Mouse (Mus musculus): ENCODE measurements around the gene Anxa1.

Gene Anxa1

GRCm38 (mm10) chr19:20390455-20390994 lies at the start of gene Anxa1:
Gene Anxa1, minus strand, starts transcription at chr19:20390944.
- no peak for DNase-seq

GRCm38 (mm10) chr19:20437043-20437442 lies 46.3 kb upstream of the Anxa1 start:
- peak in 1 of 2 experiments; percentile 4 for DNase-seq

DNA sequence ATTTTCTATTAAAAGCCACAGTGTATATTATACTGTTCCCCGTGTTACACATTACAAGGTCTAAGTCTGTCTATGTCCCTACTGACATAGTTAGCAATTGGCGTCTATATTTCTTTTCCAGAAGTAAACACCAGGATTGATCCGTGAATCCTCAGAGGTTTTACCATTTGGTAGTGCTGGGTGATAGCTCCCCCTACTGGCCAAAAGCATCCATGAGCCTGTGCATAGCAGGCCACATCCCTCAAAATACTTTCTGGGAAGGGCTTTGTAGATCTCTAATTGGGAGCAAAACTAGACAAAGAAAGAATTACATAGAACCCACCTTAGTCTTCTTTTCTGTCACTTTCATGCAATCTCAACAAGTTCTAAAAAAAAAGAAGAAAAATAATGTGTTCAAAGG lies 43.8 kb upstream of the Anxa1 start:
- peak; percentile 28 to 29 for DNase-seq

DNA sequence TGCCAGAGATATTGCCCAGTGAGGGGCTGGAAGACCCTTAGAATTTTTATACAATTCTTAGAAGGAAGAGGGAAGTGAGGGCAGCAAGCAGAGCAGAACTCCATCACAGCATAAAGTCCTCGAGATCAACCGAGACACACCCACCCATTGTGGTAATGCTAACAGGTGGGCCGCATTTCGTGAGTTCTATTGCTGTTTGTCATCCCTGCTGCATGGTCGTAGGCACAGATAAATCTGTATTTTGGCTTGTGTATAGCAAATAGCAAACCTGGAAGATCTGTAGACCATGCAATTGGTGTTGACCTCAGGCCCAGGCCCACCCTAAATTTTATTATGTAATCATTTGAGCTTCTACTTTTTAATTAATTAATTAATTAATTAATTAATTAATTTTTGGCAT lies 43.2 kb upstream of the Anxa1 start:
- DNase-seq: no peak

DNA sequence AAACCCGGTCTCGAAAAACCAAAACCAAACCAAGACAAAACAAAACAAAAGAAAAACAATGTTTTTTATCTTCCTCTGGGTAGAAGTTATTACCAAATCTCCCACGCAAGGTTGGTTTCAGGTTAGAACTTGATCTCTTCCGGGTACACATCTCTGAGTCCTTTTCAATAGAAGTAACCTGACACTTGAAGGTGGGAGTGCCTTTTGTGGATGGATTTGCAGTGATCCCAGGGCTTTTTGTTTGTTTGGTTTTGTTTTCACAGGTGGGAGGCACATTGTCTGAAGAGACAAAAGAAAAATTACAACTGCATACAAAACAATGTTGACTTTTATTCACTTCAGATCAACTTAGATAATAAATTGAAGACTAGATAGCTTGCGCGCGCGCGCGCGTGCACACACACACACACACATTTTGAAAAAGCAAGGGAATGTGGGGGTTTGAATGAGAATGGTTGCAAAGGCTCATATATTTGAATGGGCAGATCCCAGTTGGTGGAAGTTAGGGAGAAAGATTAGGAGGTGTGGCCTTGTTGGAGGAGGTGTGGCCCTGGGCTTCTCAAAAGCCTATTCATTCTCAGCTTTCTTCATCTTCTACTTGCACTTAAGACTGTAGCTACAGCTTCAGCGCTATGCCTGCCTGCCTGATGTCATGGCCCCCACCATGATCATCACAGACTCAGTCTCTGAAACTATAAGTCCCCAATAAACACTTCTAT lies 35.9 kb upstream of the Anxa1 start:
- no peak for DNase-seq

GRCm38 (mm10) chr19:20411276-20411675 lies 20.5 kb upstream of the Anxa1 start:
- DNase-seq: no peak

GRCm38 (mm10) chr19:20409541-20410528 lies 19.1 kb upstream of the Anxa1 start:
- no peak for DNase-seq

- no peak for DNase-seq
These were observed 15.7 kb upstream of the Anxa1 start for GRCm38 (mm10) chr19:20406475-20406874.

DNA sequence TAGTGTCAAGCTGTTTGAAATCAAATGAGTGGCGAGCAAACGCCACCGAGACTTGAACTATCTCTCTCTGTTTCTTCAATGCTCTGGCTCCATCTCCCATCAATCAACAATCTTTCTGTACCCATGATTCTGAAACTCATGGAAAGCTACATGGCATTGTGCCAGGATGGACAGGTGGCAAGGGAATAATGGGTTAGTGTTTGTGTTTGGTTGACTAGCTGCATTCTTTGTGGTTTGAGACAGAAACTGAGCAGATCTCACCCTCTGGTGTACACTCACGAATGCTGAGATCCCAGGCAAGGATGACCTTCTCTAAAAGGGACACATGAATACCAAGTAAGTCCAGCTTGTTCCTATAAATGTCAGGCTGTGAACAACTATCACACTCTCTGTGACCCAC lies 14.3 kb upstream of the Anxa1 start:
- peak; percentile 5 to 20 for DNase-seq

- DNase-seq: no peak
These were observed 13.0 kb upstream of the Anxa1 start for GRCm38 (mm10) chr19:20403740-20404139.

GRCm38 (mm10) chr19:20403219-20403618 lies 12.5 kb upstream of the Anxa1 start:
- no peak for DNase-seq

DNA sequence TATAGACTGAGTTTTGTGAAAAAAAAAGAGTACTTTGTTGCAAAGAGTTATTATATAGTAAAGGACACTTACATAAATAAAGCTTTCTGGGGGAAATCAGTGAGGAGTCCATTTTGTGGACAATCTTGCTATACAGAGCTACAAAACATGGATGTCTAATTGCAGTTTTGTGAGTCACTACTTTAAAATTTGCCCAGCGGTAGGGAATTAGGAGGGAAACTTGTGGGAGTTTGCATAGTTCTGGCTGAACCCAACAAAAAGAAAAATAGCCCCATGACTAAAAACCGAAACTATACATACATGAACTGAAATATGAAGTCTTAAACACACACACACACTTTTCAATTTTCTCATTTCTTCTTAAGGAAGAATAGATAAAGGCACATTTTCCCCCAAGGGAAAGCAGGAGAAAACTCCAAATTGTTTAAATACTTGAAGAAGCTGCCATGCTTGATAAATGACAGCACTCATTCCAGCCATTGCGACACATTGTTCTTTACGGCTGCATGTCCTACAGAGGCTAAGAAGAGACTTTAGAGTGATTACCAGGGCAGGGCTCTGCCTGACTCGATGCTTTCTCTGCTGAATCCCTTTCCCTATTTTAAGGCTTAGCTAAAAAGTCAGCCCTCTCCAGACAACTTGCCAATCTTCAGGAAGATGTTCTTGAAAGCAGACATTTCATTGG lies 11.9 kb upstream of the Anxa1 start:
- no peak for DNase-seq

GRCm38 (mm10) chr19:20401961-20402360 lies 11.2 kb upstream of the Anxa1 start:
- DNase-seq: peak; percentile 9 to 10

- no peak for DNase-seq
These were observed 8.4 kb upstream of the Anxa1 start for GRCm38 (mm10) chr19:20399187-20399586.

DNA sequence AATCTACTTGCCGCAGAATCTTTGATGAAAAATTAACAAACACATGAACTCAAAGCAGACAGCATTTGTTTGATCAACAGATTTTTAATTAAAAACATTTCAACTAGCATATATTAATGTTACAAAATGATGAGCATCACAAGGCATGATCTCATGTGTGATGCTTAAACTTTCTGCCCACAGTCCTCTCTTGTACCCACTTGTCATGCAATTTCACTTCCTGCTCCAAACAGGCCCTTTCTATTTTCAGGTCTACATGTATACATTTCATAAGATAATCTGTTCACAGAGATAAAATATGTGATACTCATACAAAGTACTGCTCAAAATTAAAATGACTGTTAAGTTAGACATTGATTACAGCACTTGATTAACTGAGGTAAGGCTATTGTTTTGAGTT lies 6.3 kb upstream of the Anxa1 start:
- DNase-seq: no peak

- DNase-seq: no peak
These were observed 3.0 kb upstream of the Anxa1 start for GRCm38 (mm10) chr19:20393556-20394274.

DNA sequence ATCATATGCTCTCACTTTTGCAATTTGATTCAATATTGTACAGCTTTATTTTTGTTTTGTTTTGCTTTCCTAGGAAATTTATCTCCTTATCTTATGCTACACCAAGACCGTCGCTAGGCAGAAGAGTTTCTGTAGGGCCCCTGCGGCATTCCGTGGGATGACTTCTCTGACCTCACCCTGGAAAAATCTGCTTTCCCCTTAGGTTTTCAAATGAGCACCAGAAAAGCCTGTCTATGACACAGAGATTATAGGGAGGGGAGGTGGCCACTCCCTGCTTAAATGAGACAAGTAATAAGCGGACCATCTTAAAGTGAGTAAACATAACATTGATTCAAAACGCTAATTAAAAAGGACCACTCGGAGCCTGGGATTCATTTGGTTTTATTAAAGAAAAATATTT lies 1.0 kb downstream of the Anxa1 start:
- DNase-seq: no peak

DNA sequence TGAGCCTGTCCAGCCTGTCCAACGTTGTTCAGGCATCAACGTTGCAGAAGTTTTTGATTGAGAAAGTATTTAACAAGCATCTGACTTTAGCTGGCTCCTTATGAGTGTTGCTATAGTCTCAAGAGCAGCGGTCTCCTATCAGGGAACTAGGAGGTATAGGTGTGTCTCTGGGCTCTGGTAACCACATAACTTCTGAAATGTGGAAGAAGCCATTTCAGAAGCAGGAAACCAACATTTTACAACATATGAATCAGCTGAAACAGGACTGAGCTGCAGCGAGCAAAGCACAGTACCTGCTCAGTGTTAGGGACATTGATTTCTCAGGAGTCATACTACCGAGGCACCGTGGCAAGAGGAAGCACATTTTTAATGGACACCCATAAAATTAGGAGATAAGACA lies 1.5 kb downstream of the Anxa1 start:
- no peak for DNase-seq

GRCm38 (mm10) chr19:20388276-20388675 lies 2.5 kb downstream of the Anxa1 start:
- no peak for DNase-seq

DNA sequence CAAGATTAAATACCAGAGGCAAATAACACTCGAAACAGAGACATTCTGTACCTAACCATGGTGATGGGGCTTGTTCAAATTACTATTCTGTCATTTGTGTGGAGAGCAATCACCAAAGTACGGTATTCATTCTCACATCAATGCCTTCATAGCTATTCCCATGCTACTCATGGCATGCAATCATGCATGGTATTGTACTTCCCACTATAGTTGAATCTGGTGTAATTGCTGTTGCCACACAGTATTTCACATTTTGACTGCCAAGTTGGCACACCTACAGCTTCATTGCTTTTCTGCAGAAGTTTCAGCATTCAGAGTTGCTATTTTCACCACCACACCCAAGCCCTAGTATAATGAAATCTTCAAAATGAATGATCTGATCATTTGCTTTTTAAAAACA lies 4.4 kb downstream of the Anxa1 start:
- no peak for DNase-seq

DNA sequence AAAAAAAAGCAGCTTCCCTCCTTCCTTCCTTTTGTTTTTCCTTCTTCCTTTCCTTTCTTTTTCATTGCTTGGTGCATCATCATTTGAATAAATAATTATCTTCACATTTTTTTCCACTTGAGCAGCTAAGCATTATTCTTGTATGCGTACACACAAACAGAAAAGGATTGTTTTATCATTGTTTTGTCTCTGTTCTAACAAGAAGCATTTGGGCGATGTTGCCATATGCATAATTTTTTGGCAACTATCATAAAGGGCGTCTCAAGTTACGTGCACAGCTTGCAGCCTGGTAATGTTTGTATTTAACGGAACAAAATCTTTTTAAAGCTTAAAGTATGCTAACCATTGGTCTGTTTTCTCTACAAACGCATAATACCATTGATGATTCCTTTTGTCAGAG lies 5.1 kb downstream of the Anxa1 start:
- DNase-seq: no peak

DNA sequence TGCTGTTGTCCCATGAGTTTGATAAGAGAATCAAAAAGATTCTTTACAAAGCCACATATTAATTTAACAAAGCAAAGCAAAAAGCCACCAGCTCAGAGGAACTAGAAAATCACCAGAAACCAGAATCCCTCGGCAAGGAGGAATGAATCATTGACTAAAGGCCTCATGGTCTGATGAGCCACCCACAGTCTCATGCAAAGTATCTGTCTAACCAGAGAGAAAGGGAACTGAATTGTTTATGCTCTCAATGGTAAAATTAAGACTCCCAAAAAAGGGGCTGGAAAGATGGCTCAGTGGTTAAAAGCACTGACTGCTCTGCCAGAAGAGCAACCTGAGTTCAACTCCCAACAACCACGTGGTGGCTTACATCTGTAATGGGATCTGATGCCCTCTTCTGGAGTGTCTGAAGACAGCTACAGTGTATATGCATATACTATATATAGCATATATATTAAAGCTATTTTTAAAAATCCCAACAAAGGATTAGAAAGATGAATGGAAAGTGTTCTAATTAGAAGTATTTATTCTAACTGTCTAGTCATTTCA lies 9.5 kb downstream of the Anxa1 start:
- no peak for DNase-seq

Measured in cerebellum, postnatal 36 days (tissue).